Mouse (Mus musculus) ES-Bruce4 (cell line): ENCODE measurements around the gene Pms2. TPM values are rescaled to one million over a fixed set of nuclear protein-coding genes. Genes with fewer than 3 reads are reported as not detected.
A peak's percentile ranks its signal among the peaks of the same experiment; 100 is the strongest.

ENCODE experiments used
- H3K27ac ChIP-seq: 2 replicates; pipeline ENCODE4 v1.5.1; 2012; ENCODE audit warnings: low read length, inconsistent platforms; ENCODE audit not compliant: insufficient read depth
- H3K27me3 ChIP-seq: 2 replicates; pipeline ENCODE4 v1.6.1; 2012; ENCODE audit warnings: mild to moderate bottlenecking, low read length, inconsistent platforms; ENCODE audit not compliant: control insufficient read depth, poor library complexity, insufficient read depth, severe bottlenecking
- H3K36me3 ChIP-seq: 2 replicates; pipeline ENCODE4 v1.6.1; 2012; ENCODE audit warnings: inconsistent platforms, mild to moderate bottlenecking, low read length, moderate library complexity; ENCODE audit not compliant: control insufficient read depth, poor library complexity, insufficient read depth, severe bottlenecking
- H3K4me1 ChIP-seq: one replicate; pipeline ENCODE4 v1.8.1; 2011; ENCODE audit warnings: low read length; ENCODE audit not compliant: control insufficient read depth, insufficient read depth
- H3K4me3 ChIP-seq: 2 replicates; pipeline ENCODE4 v1.5.1; 2011; ENCODE audit warnings: low read depth, mild to moderate bottlenecking, low read length
- H3K9ac ChIP-seq: 2 replicates; pipeline ENCODE4 v1.6.1; 2012; ENCODE audit warnings: low read depth, mild to moderate bottlenecking, inconsistent platforms; ENCODE audit not compliant: poor library complexity, severe bottlenecking
- H3K9me3 ChIP-seq: replicated peaks from 2 replicates; pipeline ENCODE4 v1.6.1; 2012; ENCODE audit warnings: mild to moderate bottlenecking, low read length, inconsistent platforms; ENCODE audit not compliant: control insufficient read depth, poor library complexity, insufficient read depth, severe bottlenecking
- CTCF ChIP-seq: IDR thresholded peaks from one replicate; pipeline ENCODE4 v1.8.1; 2011; ENCODE audit warnings: low read depth, low read length
- EP300 ChIP-seq: IDR thresholded peaks from 2 replicates; pipeline ENCODE4 v1.6.1; 2011; ENCODE audit warnings: low read depth, low read length; ENCODE audit not compliant: insufficient read depth
- POLR2A ChIP-seq: IDR thresholded peaks from one replicate; pipeline ENCODE4 v1.8.1; 2011; ENCODE audit warnings: low read length; ENCODE audit not compliant: insufficient read depth
- polyA plus RNA-seq: library from polyadenylated mRNA; stranded (reverse); fragments of >200 nt; gene quantifications from 2 replicates; pipeline ENCODE4 v1.2.4, GENCODE M21; 2011; ENCODE audit warnings: low read depth; ENCODE audit not compliant: missing spikeins, insufficient read depth, insufficient read length

Pms2 gene
- polyA plus RNA-seq, 1 experiment, result 29.7 TPM

DNA sequence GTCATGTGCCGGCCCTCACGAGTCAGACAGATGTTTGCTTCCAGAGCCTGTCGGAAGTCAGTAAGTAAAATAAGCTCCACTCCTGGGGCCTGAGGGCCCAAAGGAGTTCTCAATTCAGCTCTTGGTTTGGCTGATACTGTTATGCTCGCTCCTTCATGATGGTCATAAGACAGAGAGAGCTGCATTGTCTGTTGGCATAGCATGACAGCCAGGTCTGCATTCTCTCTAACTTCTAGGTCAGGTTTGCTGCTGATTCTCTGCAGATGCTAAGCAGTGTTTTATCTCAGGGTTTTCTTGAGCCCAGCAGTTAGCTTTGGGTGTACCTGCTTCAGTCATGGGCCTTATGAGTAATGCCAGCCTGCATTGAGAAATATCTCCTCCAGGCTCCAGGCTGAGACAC, 19.5 kb downstream of the Pms2 start:
- Histone ChIP-seq H3K4me3 (no peak overlapping the region), H3K9me3 (no peaks in the 10 kb centered on the region; the same call in 1 of the 2 replicates), H3K9ac (no peak overlapping the region), H3K4me1 (no peaks in the 10 kb centered on the region), H3K27me3 (no peaks in the 10 kb centered on the region), H3K27ac (no peak overlapping the region), H3K36me3 (peaks cover 38% of the 10 kb centered on the region)
- TF ChIP-seq POLR2A, result no peak
- TF ChIP-seq CTCF, result no peak
- no peak for TF ChIP-seq EP300

DNA sequence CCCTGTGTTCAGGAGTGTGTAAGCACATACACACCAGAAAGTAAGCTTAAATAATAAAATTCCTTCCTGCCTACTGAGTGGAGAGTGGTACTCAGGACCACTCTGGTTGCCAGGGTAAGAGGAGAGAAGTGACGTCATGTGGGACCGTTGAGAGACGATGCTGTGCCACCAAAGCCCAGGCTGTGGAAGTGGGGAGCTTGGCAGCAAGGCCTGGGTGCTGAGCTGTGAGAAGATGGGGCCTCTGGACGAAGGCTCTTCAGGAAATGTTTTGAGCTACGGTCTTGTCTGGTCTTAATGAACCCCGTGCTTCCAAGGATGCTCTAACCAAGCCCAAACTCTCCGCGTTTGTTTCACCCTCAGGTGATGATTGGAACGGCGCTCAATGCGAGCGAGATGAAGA, 20.9 kb downstream of the Pms2 start:
- Histone ChIP-seq H3K4me1 (no peaks in the 10 kb centered on the region), H3K27me3 (no peaks in the 10 kb centered on the region), H3K27ac (no peak overlapping the region), H3K36me3 (peaks cover 30% of the 10 kb centered on the region), H3K4me3 (no peak overlapping the region), H3K9ac (no peak overlapping the region), H3K9me3 (no peaks in the 10 kb centered on the region; the same call in 1 of the 2 replicates)
- TF ChIP-seq POLR2A, result no peak
- no peak for TF ChIP-seq CTCF
- TF ChIP-seq EP300, result no peak

DNA sequence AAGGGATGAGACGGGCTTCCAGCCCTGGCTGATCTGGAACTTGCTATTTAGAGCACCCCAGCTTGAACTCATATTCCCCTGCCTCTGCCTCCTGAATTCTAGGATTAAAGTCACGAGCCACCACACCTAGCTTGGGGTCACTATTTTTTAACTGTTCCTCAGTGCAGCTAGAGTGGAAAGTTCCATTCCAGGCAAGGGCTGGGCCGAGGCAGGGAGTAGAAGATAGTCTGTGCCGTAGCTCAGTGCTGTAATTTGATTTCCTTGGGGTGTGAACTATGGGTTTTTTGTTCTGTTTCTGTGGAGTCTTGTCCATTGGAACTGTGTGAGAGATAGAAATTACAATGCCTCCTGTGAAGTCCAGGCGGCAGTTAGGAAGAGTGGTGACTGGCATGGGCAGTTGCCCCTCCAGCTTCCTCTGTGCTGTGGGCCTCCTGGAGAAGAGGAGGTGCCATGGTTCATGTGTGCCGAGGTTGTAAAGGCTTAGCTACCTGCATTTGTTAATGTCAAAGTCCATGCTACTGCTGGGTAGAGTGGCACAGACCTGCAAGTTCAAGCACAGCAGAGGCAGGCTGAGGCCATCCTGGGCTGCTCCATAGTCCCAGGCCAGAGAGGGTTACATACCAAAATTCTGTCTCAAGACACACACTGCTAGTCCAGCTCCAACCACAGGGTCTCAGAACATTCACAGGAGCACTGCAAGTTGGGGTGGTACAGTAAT, 22.3 kb downstream of the Pms2 start:
- H3K27me3 ChIP-seq, result no peaks in the 10 kb centered on the region
- no peaks in the 10 kb centered on the region; the same call in 1 of the 2 replicates for H3K9me3 ChIP-seq
- no peak for TF ChIP-seq EP300
- TF ChIP-seq CTCF, result no peak
- no peak for TF ChIP-seq POLR2A
- H3K36me3 ChIP-seq, result peaks cover 19% of the 10 kb centered on the region
- no peaks in the 10 kb centered on the region for H3K4me1 ChIP-seq
- H3K9ac ChIP-seq, result no peak overlapping the region
- H3K27ac ChIP-seq, result no peak overlapping the region
- H3K4me3 ChIP-seq, result no peak overlapping the region

DNA sequence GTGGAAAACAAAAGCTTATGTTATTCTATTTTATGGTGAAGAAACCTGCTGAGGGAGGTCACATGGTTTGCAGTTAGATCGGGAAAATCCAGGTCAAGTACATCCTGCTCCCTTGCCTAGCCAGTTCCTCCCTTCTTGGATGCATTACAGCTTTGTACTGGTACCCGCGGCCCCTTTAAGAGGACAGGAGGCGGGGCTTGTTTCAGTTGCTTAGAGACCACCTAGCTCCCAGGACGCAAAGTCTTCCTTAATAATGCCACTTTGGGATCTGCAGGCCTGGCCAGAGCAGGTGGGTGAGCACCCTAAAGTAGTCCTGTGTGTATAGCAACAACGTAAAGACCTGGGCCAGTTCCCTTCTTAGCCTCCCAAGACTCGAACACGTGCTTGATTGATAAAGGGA, 23.1 kb downstream of the Pms2 start, which contains the start of gene Rsph10b:
Rsph10b (plus strand) TSS at position 205 of the 400 bp plus-strand sequence.
- H3K9ac ChIP-seq, result no peak within 1 kb of the TSS
- TF ChIP-seq CTCF (no peak), EP300 (no peak), POLR2A (no peak)
- H3K27ac ChIP-seq, result no peak within 1 kb of the TSS
- H3K4me1 ChIP-seq, result no peaks in the 10 kb centered on the region
- peak within 1 kb of the TSS; percentile 34 for H3K4me3 ChIP-seq
- H3K36me3 ChIP-seq, result peaks cover 19% of the 10 kb centered on the region
- H3K9me3 ChIP-seq, result no peaks in the 10 kb centered on the region; the same call in 1 of the 2 replicates
- H3K27me3 ChIP-seq, result no peaks in the 10 kb centered on the region

DNA sequence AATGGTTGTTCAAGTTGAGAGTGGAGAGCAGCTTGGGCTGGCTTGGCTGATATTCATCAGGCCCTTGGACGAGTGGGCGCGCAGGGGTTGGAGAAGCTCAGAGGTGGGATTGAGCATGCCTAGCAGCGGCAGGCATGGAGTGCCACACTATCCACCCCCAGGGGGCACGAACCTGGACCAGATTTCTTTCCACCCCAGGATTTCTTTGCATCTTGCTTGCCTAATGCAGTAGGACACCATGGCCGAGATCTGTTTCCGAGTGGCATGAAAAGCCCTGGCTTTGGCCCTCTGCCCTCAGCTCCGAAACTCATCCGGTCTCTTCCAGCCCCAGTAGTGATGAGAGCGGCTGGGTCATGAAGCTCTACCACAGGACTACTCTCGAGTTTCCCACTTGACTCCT, 23.6 kb downstream of the Pms2 start:
- no peak for TF ChIP-seq EP300
- TF ChIP-seq POLR2A, result no peak
- TF ChIP-seq CTCF, result no peak
- Histone ChIP-seq H3K4me3 (no peak overlapping the region), H3K9me3 (no peaks in the 10 kb centered on the region), H3K27me3 (no peaks in the 10 kb centered on the region), H3K27ac (no peak overlapping the region), H3K9ac (no peak overlapping the region), H3K4me1 (no peaks in the 10 kb centered on the region), H3K36me3 (peaks cover 14% of the 10 kb centered on the region)

DNA sequence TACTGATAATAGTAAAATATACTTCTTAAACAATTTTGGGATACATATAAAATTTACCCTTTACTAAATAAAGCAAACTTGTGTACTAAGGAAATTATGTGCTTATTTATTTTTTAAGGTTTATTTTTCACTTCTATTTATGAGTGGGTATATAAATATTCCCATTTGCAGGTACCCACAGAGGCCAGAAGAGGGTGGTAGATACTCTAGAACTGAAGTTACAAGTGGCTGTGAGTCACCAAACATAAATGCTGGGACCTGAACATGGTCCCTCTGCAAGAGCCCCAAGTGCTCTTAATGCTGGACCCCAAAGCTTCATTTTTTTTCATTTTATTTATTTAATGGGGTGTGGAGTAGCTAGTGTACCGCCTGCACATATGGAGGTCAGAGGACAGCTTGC, 24.1 kb downstream of the Pms2 start:
- H3K4me1 ChIP-seq, result no peaks in the 10 kb centered on the region
- H3K4me3 ChIP-seq, result no peak overlapping the region
- no peaks in the 10 kb centered on the region for H3K27me3 ChIP-seq
- peaks cover 10% of the 10 kb centered on the region for H3K36me3 ChIP-seq
- no peak for TF ChIP-seq CTCF
- TF ChIP-seq POLR2A, result no peak
- TF ChIP-seq EP300, result no peak
- no peak overlapping the region for H3K27ac ChIP-seq
- H3K9me3 ChIP-seq, result no peaks in the 10 kb centered on the region
- no peak overlapping the region for H3K9ac ChIP-seq
